Mouse (Mus musculus) megakaryocyte-erythroid progenitor cell, adult 5 weeks (primary cell): ENCODE results near the gene C130050O18Rik. TPM values are rescaled to one million over a fixed set of nuclear protein-coding genes. Genes with fewer than 3 reads are reported as not detected.

Experiments used
- polyA plus RNA-seq: library from polyadenylated mRNA; stranded (reverse); fragments of >175 nt; gene quantifications from 2 replicates; pipeline ENCODE4 v1.2.3, GENCODE M21; 2012

C130050O18Rik gene
- 0.32 and 0.91 TPM in 2 replicates for polyA plus RNA-seq

GRCm38 (mm10) chr5:139404801-139405401, at the start of gene C130050O18Rik:
TSS of gene C130050O18Rik (plus strand) at chr5:139405280.

GRCm38 (mm10) chr5:139377468-139378270, 27.4 kb upstream of the C130050O18Rik start, which contains the start of gene Gpr146:
TSS of gene Gpr146 (plus strand) at chr5:139377697.

GRCm38 (mm10) chr5:139423026-139423865, 18.2 kb downstream of the C130050O18Rik start, which contains the start of gene Gper1:
TSS of gene Gper1 (plus strand) at chr5:139423151.

GRCm38 (mm10) chr5:139460384-139461067, 55.4 kb downstream of the C130050O18Rik start, which contains the start of gene 3110082I17Rik:
TSS of gene 3110082I17Rik (minus strand) at chr5:139460527.

Other genes starting within 250 kb of the C130050O18Rik start
- 13.7 and 14.2 TPM in 2 replicates for gene Sun1, start 204.6 kb upstream of the C130050O18Rik start, polyA plus RNA-seq
- gene Get4, start 153.0 kb upstream of the C130050O18Rik start, polyA plus RNA-seq: 60.9 and 71.8 TPM in 2 replicates
- 67.4 and 83.3 TPM in 2 replicates for gene Adap1, start 79.7 kb upstream of the C130050O18Rik start, polyA plus RNA-seq
- 37.3 and 41.7 TPM in 2 replicates for gene Cox19, start 53.9 kb upstream of the C130050O18Rik start, polyA plus RNA-seq
- gene Cyp2w1, start 52.7 kb upstream of the C130050O18Rik start, polyA plus RNA-seq: not detected in 2 replicates
- 16.1 and 17.3 TPM in 2 replicates for gene Gpr146, start 27.6 kb upstream of the C130050O18Rik start, polyA plus RNA-seq
- not detected in 2 replicates for gene Gper1, start 17.9 kb downstream of the C130050O18Rik start, polyA plus RNA-seq
- 64.1 and 88.1 TPM in 2 replicates for gene 3110082I17Rik, start 55.2 kb downstream of the C130050O18Rik start, polyA plus RNA-seq
- gene Zfand2a, start 79.3 kb downstream of the C130050O18Rik start, polyA plus RNA-seq: 10.3 and 12.6 TPM in 2 replicates
- not detected in 2 replicates for gene Uncx, start 138.2 kb downstream of the C130050O18Rik start, polyA plus RNA-seq